Mouse (Mus musculus): Measurements from ENCODE around the gene Sec24b. TPM values are rescaled to one million over a fixed set of nuclear protein-coding genes. Genes with fewer than 3 reads are reported as not detected.

Gene Sec24b
- polyA plus RNA-seq, 1 experiment from 2014 or later: 38.9 TPM

GRCm38 (mm10) chr3:129979510-129979909, 81.8 kb downstream of the Sec24b start:
- Histone ChIP-seq H3K27me3 (ENCODE audit: control insufficient read depth, insufficient read depth, low read length) (no peaks in the 10 kb centered on the region), H3K9me3 (ENCODE audit: control insufficient read depth, low read length) (no peaks in the 10 kb centered on the region), H3K4me2 (ENCODE audit: low read depth, low read length, severe bottlenecking) (no peak overlapping the region), H3K27ac (ENCODE audit: low read depth, low read length) (no peak overlapping the region), H3K36me3 (ENCODE audit: control insufficient read depth, insufficient read depth, low read length) (peaks cover 3% of the 10 kb centered on the region; the same call in 1 of the 2 replicates), H3K4me1 (replicated peaks; ENCODE audit: control insufficient read depth, insufficient read depth, low read length) (no peaks in the 10 kb centered on the region), H3K4me3 (ENCODE audit: low read depth, low read length) (no peak overlapping the region), H3K9ac (ENCODE audit: low read length) (no peak overlapping the region)
- DNase-seq (ENCODE audit: low spot score): no peak
- 71% methylated on average over 6 of the region's 6 CpGs for WGBS
- ATAC-seq (replicated peaks; ENCODE audit: low FRiP score): no peak

GRCm38 (mm10) chr3:129978716-129979115, 82.6 kb downstream of the Sec24b start:
- H3K4me2 ChIP-seq (ENCODE audit: low read depth, low read length, severe bottlenecking): no peak overlapping the region
- H3K4me3 ChIP-seq (ENCODE audit: low read depth, low read length): no peak overlapping the region
- H3K27me3 ChIP-seq (ENCODE audit: control insufficient read depth, insufficient read depth, low read length): no peaks in the 10 kb centered on the region
- no peak for DNase-seq (ENCODE audit: low spot score)
- WGBS: 88% methylated on average over 9 of the region's 9 CpGs
- peaks cover 3% of the 10 kb centered on the region; the same call in 1 of the 2 replicates for H3K36me3 ChIP-seq (ENCODE audit: control insufficient read depth, insufficient read depth, low read length)
- no peak overlapping the region for H3K27ac ChIP-seq (ENCODE audit: low read depth, low read length)
- H3K9me3 ChIP-seq (ENCODE audit: control insufficient read depth, low read length): no peaks in the 10 kb centered on the region
- ATAC-seq (replicated peaks; ENCODE audit: low FRiP score): no peak
- no peak overlapping the region for H3K9ac ChIP-seq (ENCODE audit: low read length)
- no peaks in the 10 kb centered on the region for H3K4me1 ChIP-seq (replicated peaks; ENCODE audit: control insufficient read depth, insufficient read depth, low read length)

GRCm38 (mm10) chr3:129976317-129976716, 85.0 kb downstream of the Sec24b start:
- H3K9me3 ChIP-seq (ENCODE audit: control insufficient read depth, low read length): no peaks in the 10 kb centered on the region
- H3K4me1 ChIP-seq (replicated peaks; ENCODE audit: control insufficient read depth, insufficient read depth, low read length): no peaks in the 10 kb centered on the region
- no peaks in the 10 kb centered on the region for H3K36me3 ChIP-seq (ENCODE audit: control insufficient read depth, insufficient read depth, low read length)
- H3K4me3 ChIP-seq (ENCODE audit: low read depth, low read length): no peak overlapping the region
- ATAC-seq (replicated peaks; ENCODE audit: low FRiP score) (no peak), DNase-seq (ENCODE audit: low spot score) (no peak)
- H3K27me3 ChIP-seq (ENCODE audit: control insufficient read depth, insufficient read depth, low read length): no peaks in the 10 kb centered on the region
- no peak overlapping the region for H3K27ac ChIP-seq (ENCODE audit: low read depth, low read length)
- WGBS: 89% methylated on average over 5 of the region's 5 CpGs
- no peak overlapping the region for H3K9ac ChIP-seq (ENCODE audit: low read length)
- no peak overlapping the region for H3K4me2 ChIP-seq (ENCODE audit: low read depth, low read length, severe bottlenecking)

- Histone ChIP-seq H3K9ac (ENCODE audit: low read length) (no peak overlapping the region; the same call in 1 of the 2 replicates), H3K4me2 (ENCODE audit: low read depth, low read length, severe bottlenecking) (peak overlapping the region; percentile 97), H3K4me3 (ENCODE audit: low read depth, low read length) (peak overlapping the region; percentile 47; the same call in 1 of the 2 replicates), H3K9me3 (ENCODE audit: control insufficient read depth, low read length) (no peaks in the 10 kb centered on the region), H3K4me1 (replicated peaks; ENCODE audit: control insufficient read depth, insufficient read depth, low read length) (peaks cover 6% of the 10 kb centered on the region; the same call in 1 of the 2 replicates), H3K27me3 (ENCODE audit: control insufficient read depth, insufficient read depth, low read length) (peaks cover 8% of the 10 kb centered on the region; the same call in 1 of the 2 replicates), H3K36me3 (ENCODE audit: control insufficient read depth, insufficient read depth, low read length) (no peaks in the 10 kb centered on the region), H3K27ac (ENCODE audit: low read depth, low read length) (peak overlapping the region; percentile 14; the same call in 1 of the 2 replicates)
- DNase-seq (ENCODE audit: low spot score) (peak; percentile 87), ATAC-seq (replicated peaks; ENCODE audit: low FRiP score) (peak; percentile 90)
- WGBS: 11% methylated on average over 19 of the region's 19 CpGs
Measured at GRCm38 (mm10) chr3:129970529-129971515, 90.5 kb downstream of the Sec24b start.

GRCm38 (mm10) chr3:129969432-129970395, 91.6 kb downstream of the Sec24b start, which contains the start of gene Mcub:
TSS of gene Mcub (minus strand) at chr3:129970206.
- Histone ChIP-seq H3K4me2 (ENCODE audit: low read depth, low read length, severe bottlenecking) (peak within 1 kb of the TSS; percentile 97), H3K9ac (ENCODE audit: low read length) (peak within 1 kb of the TSS; percentile 58), H3K4me1 (replicated peaks; ENCODE audit: control insufficient read depth, insufficient read depth, low read length) (peaks cover 6% of the 10 kb centered on the region; the same call in 1 of the 2 replicates), H3K9me3 (ENCODE audit: control insufficient read depth, low read length) (no peaks in the 10 kb centered on the region), H3K27ac (ENCODE audit: low read depth, low read length) (peak within 1 kb of the TSS; percentile 14; the same call in 1 of the 2 replicates), H3K4me3 (ENCODE audit: low read depth, low read length) (peak within 1 kb of the TSS; percentile 47), H3K36me3 (ENCODE audit: control insufficient read depth, insufficient read depth, low read length) (no peaks in the 10 kb centered on the region), H3K27me3 (ENCODE audit: control insufficient read depth, insufficient read depth, low read length) (peaks cover 8% of the 10 kb centered on the region; the same call in 1 of the 2 replicates)
- under 1% methylated on average over 63 of the region's 63 CpGs for WGBS
- ATAC-seq (replicated peaks; ENCODE audit: low FRiP score) (peak; percentile 69), DNase-seq (ENCODE audit: low spot score) (peak; percentile 70)

GRCm38 (mm10) chr3:129969031-129969430, 92.3 kb downstream of the Sec24b start:
- peak overlapping the region; percentile 97 for H3K4me2 ChIP-seq (ENCODE audit: low read depth, low read length, severe bottlenecking)
- peaks cover 8% of the 10 kb centered on the region; the same call in 1 of the 2 replicates for H3K27me3 ChIP-seq (ENCODE audit: control insufficient read depth, insufficient read depth, low read length)
- 0 out of 2 replicates have a peak, but pooled peaks have one; percentile 0 for ATAC-seq (replicated peaks; ENCODE audit: low FRiP score)
- H3K4me1 ChIP-seq (replicated peaks; ENCODE audit: control insufficient read depth, insufficient read depth, low read length): peaks cover 6% of the 10 kb centered on the region; the same call in 1 of the 2 replicates
- H3K36me3 ChIP-seq (ENCODE audit: control insufficient read depth, insufficient read depth, low read length): no peaks in the 10 kb centered on the region
- H3K27ac ChIP-seq (ENCODE audit: low read depth, low read length): no peak overlapping the region
- no peaks in the 10 kb centered on the region for H3K9me3 ChIP-seq (ENCODE audit: control insufficient read depth, low read length)
- no peak for DNase-seq (ENCODE audit: low spot score)
- 26% methylated on average over 10 of the region's 10 CpGs for WGBS
- H3K9ac ChIP-seq (ENCODE audit: low read length): peak overlapping the region; percentile 58; the same call in 1 of the 2 replicates
- peak overlapping the region; percentile 47 for H3K4me3 ChIP-seq (ENCODE audit: low read depth, low read length)

- H3K9me3 ChIP-seq (ENCODE audit: control insufficient read depth, low read length): no peaks in the 10 kb centered on the region
- H3K27ac ChIP-seq (ENCODE audit: low read depth, low read length): no peak overlapping the region
- 83% methylated on average over 9 of the region's 9 CpGs for WGBS
- H3K27me3 ChIP-seq (ENCODE audit: control insufficient read depth, insufficient read depth, low read length): peaks cover 8% of the 10 kb centered on the region; the same call in 1 of the 2 replicates
- H3K4me3 ChIP-seq (ENCODE audit: low read depth, low read length): no peak overlapping the region
- no peak for DNase-seq (ENCODE audit: low spot score)
- no peak overlapping the region for H3K9ac ChIP-seq (ENCODE audit: low read length)
- no peaks in the 10 kb centered on the region for H3K36me3 ChIP-seq (ENCODE audit: control insufficient read depth, insufficient read depth, low read length)
- H3K4me2 ChIP-seq (ENCODE audit: low read depth, low read length, severe bottlenecking): no peak overlapping the region
- ATAC-seq (replicated peaks; ENCODE audit: low FRiP score): no peak
- peaks cover 6% of the 10 kb centered on the region; the same call in 1 of the 2 replicates for H3K4me1 ChIP-seq (replicated peaks; ENCODE audit: control insufficient read depth, insufficient read depth, low read length)
Measured at GRCm38 (mm10) chr3:129967874-129968273, 93.5 kb downstream of the Sec24b start.

GRCm38 (mm10) chr3:129964681-129965080, 96.7 kb downstream of the Sec24b start:
- 91% methylated on average over 8 of the region's 8 CpGs for WGBS
- peaks cover 8% of the 10 kb centered on the region; the same call in 1 of the 2 replicates for H3K27me3 ChIP-seq (ENCODE audit: control insufficient read depth, insufficient read depth, low read length)
- ATAC-seq (replicated peaks; ENCODE audit: low FRiP score): no peak

More at GRCm38 (mm10) chr3:129964681-129965080, 96.7 kb downstream of the Sec24b start:
- no peaks in the 10 kb centered on the region for H3K9me3 ChIP-seq (ENCODE audit: control insufficient read depth, low read length)
- no peak overlapping the region for H3K4me2 ChIP-seq (ENCODE audit: low read depth, low read length, severe bottlenecking)
- no peak overlapping the region for H3K27ac ChIP-seq (ENCODE audit: low read depth, low read length)
- no peak for DNase-seq (ENCODE audit: low spot score)
- no peaks in the 10 kb centered on the region for H3K36me3 ChIP-seq (ENCODE audit: control insufficient read depth, insufficient read depth, low read length)
- H3K4me3 ChIP-seq (ENCODE audit: low read depth, low read length): no peak overlapping the region
- H3K9ac ChIP-seq (ENCODE audit: low read length): no peak overlapping the region
- no peaks in the 10 kb centered on the region for H3K4me1 ChIP-seq (replicated peaks; ENCODE audit: control insufficient read depth, insufficient read depth, low read length)
